Mouse (Mus musculus) lung, postnatal 4 days (tissue): ENCODE results near the gene Cubn.

Experiments used
- DNase-seq, 2 experiments: peaks; one replicate each; pipeline ENCODE4 v3.0.0; 2021

Cubn gene

DNA sequence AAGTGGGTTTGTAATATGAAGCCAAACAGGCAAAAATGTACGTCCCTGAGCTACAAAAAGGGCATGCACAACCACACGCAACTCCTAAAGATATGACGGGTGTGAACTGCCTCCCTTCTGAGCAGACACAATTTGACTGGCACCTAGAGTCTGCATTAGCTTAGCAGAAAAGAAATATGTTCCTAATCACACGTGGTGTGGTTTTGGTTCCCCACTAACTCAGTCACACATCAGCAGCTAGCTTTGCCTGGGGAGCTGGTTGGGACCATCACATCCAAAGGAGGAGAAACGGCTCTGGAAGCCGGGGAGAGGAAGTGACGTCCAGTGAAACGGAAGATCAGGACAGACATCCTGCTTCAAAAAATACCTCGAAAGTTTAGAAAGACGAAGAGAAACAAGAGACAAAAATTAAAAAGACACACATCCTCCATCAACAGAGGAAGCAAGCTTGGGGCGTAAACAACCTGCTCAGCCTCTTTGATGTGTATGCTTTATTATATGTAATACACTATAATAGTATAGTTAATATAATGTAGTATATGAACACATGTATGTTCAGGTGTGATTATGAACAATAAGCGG, 258.3 kb downstream of the Cubn start:
- DNase-seq, result no peak

DNA sequence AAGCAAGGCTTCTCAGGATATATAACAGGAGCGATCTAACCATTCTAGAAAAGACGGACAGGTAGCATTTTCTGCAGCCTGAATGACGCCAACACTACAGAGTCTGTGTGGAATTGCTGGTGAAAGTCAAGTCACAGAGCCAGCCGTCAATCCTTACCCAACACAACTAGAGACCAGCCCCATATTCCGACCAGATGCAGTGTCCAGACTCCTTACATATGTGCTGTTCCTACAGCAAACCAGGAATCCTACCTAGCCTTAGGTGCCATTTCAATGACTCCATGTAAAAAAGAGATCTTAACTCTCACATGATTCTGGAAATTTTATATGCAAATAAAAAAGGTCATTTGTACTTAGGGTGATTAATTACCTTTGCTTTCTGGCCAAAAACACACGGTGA, 259.3 kb downstream of the Cubn start:
- DNase-seq, result no peak

DNA sequence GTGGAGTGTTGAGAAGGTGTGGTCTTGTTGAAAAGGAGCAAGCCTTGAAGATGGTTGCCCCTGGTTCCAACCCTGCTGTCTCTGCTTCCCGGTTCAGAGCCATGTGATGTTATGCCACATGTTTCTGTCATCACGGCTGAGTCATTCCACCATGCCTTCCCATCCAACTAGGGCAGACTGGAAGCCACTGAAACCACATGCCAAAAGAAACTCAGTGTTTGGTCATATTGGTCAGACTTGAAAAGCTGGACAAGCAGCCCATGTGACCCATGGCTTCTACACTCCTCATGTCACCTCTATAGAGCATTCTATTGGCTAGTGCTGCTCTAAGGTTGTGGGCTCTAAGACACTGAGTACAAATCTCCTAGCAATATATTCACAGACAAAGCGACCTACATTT, 261.9 kb downstream of the Cubn start:
- no peak for DNase-seq
